Mouse (Mus musculus) retina, postnatal 1 day (tissue): Measurements from ENCODE around the gene Mtmr10.
A peak's percentile ranks its signal among the peaks of the same experiment; 100 is the strongest.

Source experiments
- DNase-seq: peaks from one replicate; pipeline ENCODE4 v3.0.0-alpha.2; 2012

The Mtmr10 gene

DNA sequence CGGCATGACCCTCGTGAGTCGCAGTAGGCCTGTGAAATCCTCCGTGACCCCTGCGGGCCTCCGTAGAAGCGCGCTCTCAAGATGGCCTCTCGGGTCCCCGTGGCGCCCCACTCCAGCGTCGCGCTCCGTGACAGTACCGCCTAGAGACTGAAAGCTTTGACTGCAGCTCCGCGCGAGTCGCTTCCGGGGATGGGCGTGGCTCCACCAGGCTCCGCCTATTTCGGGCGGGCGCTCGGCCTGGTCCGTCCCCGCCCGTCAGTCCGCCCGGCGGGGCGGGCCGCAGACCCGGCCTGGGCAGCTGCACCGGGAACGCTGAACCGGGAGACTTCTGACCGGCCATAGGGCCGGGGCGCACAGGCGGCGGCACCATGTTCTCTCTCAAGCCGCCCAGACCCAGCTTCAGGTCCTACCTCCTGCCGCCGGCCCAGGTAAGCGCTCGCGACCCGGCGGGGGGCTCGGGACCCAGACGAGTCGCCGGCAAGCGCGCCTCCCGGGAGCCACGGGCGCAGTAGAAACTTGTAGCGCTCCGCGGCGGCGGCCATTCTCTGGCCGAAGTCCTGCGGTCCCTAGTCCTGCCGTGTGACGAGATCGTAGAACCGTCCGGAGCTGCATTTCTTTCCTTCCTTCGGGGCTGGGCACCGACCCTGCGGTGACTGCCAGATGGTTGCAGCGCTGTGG lies at the start of gene Mtmr10:
Gene Mtmr10, plus strand, starts transcription at position 240 of the 678 bp plus-strand sequence.
- peak; percentile 99 for DNase-seq

DNA sequence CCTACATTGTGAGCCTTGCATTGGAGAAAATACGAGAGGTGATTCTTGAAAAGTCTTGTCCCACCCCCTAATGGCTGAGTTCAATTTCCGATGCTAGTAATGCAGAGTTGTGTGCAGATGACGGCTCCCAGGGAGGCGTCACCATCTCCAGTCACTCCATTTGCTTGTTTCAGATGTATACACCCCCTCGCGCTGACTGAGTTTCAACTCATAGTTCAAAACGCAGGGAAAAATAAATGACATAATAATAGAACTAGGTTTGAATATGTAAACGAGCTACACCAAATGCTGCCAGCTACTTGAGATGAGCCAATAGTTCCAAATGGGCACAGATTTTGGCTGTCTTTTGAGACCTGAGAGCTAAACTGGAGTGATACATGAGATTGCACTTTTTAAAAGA lies 49.7 kb upstream of the Mtmr10 start:
- DNase-seq: no peak

DNA sequence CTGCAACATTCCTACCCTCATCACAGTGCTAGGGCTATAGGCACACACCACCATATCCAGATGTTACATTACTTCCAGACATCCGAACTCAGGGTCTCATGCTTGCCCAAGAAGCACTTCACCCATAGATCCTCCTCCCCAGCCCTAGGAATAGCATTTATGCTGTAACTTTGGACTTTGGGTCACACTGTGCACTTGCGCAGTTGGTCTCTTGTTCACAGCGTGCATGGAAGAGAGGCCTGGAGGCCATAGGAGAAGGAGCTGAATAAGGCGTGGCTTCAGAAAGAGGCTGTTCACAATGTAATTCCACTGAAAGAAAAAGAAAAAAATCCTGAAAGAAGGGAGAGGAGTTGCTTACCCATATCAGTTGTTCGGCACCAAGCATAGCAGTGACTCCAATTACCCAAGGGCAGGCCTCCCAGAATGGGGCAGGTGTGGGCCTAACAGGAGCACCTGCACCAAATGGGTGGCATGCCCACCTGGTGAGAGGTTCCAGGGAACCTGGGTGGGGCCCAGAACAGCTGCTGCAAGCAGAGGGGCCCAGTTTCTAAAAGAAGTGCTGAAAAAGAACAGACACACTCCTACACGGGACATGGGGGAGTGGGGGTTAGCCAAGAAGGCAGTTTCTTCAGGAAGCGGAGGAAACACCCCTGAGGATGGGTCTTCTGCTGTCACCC lies 48.9 kb upstream of the Mtmr10 start:
- DNase-seq: no peak

DNA sequence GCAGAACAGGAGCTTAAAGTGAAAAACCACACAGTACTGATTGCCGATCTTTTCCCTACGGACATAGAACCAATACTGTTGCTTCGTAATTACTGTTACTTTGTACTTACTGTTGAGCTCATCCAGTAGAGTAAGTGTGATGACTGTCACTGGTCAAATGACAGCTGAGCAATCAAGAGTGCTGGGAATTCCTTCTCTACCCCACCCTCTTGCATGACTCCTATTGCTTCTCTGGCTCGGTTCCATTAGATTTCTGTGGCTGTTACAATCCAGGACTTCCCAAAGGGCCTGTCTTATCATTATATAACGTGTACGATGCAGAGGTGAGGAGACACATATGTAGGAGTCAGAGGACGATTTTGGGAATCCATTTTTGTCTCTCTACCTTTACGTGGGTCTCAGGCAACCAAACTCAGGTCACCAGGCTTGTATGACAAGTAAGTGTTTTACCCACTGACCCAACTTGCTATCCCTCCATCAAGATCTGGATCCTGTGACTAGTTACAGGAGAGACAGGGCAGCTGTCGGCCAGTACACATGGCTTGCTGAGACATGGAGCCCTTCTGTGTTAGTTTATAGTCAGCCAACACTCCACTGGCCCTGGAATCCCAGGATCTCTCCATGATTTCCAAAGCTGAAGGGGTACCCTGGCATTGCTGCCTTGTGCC lies 48.2 kb upstream of the Mtmr10 start:
- no peak for DNase-seq

DNA sequence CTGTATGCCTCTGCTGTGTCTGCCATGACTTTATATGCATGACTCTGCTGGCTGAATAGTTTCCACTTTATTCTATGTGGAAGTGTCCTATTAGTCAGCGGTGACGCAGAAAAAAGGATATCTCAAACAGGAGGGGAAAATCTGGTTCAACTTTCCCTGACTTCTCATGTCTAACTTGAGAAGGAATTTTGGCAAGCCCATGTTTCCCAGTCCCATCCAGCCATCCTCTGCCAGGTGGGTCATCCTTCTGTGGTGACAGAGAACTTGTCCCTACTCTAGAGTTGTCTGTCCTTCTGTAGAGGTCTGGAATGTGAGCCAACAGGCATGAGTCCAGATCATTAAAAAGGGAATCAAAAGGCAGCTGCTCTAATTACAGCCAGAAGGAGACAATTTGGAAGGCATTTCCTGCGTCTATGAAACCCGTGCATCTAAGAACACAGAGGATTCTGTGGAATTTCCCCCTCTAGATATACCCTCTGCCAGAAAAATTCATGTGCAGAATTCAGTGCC lies 47.6 kb upstream of the Mtmr10 start:
- DNase-seq: no peak

DNA sequence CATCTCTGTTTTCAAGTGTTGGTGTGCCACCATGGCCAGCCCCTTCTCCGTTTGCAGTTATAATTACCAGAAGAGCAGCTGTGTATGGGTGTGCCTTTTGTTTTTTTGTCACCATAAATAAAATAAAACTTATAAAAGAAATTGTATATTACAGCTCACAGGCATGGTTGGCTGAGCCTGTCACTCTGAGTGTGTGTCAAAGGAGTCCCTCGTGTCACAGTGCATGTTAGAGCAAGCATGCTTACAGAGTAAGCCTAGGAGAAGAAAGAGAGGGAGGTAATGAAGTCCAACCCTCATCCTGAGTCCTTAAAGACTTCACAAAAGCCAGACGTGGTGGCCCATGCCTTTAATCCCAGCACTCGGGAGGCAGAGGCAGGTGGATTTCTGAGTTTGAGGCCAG lies 45.0 kb upstream of the Mtmr10 start:
- peak; percentile 58 for DNase-seq

DNA sequence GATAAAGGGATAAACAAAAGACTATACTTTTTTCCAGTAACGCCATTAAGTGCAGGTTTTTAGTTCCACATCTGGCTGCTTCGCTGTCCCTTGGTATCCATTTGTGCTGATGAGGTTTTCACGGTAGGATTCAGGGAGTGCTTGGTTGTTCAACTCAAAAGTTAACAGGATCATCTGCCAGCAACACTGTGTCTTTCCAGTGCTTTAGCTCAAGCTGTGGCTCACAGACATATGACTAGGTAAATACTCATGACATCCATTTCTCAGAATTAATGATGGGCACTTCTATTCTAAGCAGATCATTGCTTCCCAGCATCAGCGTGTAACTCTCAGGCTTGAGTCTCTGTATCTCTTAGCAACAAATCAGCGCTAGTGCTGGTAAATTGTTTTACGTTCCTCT lies 43.1 kb upstream of the Mtmr10 start:
- no peak for DNase-seq

DNA sequence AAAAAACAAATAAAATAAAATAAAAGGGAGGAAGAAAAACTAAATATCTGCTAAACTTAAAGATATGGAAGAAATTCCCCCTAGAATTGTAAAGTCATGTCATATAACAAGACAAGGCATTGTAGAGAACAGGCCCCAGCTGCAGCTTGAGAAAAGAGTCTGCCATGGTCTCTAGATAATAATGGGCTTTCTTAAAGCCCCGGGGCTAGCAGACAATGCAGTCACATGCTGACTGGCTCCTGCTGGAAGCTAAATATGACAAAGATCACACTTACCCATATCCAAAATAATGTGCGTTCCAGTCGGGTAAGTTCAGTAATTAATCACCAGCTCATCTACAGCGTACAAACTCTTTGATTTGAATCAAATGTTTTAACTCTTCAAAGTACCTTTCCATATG lies 40.7 kb upstream of the Mtmr10 start:
- DNase-seq: no peak

DNA sequence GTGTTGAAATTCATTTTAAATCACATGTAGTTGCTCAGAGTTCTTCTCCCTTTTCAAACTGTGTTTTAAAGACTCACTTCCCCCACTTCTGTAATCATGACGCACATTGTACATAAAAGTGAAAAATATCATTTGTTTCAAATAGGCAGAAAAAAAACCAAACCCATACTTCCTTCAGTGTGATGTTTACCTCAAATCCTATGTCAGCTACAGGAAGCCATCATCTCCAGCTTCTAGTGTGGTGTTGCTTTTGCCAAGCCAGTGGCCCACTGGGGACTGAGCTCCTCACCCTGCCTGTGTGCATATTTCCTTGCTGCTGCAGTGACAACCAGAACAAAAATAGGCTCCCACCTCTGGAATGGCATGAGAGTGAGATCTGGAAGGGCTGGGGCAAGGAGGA lies 39.1 kb upstream of the Mtmr10 start:
- DNase-seq: no peak

DNA sequence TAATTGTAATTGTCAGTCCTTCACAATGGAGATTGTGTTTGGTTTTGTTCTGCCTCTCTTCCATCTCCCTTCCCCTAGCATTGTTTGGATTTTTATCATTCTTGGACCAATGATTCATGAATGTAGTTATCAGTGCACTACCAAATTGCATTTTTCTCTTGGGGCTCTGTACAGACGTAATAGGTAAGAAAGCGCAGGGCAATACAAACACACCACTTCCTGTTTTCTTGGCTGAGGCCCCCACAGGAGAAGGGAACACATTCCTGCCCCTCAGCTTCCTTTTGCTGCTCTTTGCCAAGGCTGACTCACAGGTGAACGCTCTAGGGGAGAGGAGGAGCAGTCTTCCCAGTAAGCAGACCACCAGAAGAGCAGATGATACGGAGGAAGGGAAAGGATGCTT lies 37.7 kb upstream of the Mtmr10 start:
- DNase-seq: no peak

DNA sequence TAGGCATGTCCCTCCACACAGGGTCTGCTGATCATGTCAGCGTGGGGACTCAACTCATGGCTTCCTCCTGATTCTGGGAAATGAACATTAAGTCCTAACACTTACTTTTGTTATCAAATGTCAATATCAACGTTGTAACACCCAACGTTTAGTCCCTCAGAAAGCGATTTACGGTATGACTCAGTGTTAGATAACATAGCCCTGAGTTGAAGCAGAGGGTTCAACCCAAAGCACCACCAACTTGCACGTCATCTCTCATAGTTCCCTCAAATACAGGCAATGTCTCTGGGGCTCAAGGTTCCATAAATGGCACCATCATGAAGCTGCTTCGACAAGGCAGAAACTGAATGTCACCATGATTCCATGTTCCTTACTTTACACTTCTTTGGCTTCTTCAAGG lies 37.0 kb upstream of the Mtmr10 start:
- no peak for DNase-seq

DNA sequence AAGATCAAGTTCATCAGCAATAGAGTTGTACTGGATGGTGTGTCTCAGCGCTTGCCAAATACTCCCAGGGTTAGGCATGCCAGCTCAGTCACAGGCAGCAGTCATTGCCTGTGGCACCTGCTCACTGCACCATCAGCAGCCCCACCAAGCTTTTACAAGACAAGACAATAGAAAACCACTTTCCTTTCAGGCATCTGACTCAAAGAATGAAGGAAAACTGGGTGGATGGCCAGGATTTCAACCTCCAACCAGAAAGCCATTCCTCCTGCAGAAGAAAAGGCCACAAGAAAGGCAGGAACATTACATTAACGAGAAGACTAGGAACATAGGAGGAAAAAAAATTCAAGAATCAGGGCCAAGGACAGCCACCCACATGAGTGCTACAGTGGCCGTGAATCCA lies 33.7 kb upstream of the Mtmr10 start:
- no peak for DNase-seq

DNA sequence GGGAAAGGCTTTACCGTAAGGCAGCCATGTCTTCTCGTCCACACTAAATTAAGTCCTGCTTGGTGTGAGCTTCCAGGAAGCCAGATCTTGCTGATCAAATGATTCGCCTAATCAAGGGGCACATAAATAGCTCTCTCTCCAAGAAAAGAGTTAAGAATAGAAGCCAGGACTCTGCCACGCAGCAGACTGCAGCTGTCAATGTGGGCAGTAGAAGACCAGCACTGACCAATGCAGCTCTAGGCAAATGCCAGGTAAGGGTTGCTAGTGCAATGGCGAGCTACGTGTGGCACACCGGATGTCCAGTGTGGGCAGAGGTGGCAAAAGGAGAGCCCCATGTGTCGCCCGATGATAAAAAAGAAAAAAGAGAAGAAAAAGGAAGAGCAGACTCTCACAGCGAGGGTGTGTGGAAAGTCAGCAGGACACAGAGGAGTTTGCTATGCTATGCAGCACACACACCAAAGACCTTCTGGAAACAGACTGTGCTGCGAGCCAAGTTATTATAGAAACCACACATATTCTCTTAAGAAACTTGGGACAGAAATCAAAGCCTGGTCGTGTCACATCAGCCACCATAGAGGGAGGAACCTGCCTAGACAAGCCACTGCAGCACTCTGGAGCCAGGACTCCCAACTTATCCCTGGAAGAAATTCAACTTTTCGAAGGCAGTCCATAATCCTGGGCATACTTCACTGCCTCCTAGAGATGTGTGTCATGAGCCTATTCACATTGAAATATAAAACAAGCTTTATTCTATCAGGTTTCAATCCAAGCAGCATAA lies 21.8 kb upstream of the Mtmr10 start:
- DNase-seq: no peak

DNA sequence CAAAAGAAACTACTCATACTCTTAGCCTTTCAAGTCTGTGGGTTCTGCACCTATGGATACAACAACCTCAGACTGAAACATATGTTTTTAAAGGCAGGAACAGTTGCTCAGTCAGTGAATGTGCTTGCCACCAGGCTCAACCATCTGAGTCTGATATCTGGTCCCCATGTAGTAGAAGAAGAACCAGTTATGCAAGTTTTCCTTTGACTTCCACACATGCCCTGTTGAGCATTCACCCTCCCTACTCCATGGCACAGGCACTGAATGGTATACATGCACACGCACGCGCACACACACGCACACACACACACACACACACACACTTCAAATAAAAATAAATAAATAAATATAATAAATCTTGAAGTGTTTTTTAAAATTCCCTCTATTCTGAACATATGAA lies 20.9 kb upstream of the Mtmr10 start:
- DNase-seq: no peak

DNA sequence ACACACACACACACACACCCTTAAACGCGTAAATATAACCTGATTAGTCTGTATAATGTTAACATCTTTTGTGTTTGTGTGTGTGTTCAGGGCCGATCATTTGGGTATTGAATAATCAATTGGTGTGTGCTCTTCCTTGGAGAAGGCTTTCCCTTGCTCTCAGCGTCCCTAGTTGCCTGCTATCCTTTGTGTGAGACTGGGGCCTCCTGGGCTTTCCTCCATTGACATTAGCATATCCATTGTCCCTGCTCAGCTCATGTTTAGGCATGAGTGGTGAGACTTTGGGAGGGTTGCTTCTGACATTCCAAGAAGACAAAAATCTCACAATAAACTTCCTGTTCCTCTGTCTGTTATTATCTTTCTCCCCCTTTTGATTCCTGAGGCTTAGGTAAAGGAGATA lies 15.5 kb upstream of the Mtmr10 start:
- peak; percentile 55 for DNase-seq

DNA sequence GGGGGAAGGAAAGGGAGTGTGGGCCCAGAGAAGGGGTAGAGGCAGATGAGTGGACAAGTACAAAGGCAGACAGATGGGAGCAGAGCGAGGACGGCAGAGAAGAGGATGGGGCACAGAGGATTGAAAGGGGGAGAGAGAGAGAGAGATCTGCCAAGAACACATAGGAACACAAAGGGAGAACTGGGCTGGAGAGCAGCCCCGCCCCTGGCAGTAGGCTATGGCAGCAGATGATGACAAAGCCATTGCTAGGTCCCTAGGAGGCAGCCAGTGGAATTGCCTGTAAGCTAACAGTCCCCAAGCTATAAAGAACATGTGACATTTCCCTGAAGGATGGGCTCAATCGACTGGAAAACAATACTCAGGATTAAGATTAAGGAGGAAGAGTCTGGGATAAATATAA lies 11.9 kb upstream of the Mtmr10 start:
- peak; percentile 18 for DNase-seq

DNA sequence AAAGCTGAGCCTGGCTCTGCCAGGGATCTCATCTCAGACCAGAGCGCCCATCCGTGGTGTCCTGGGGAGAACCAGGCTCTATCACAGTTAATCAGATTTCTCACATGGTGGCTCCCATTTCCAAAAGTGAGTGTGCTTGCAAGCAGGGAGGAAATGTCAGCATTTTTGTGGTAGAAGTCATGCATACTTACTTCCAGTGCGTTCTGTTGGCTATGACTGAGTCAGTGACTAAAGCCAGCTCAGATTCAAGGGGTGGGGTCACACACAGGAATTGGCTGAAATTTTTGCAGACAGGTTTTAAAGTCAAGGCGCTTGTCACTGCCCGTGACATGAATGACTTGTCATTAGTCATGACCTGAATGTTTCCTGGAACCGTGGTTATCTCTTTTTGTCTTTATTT lies 10.5 kb upstream of the Mtmr10 start:
- DNase-seq: no peak

DNA sequence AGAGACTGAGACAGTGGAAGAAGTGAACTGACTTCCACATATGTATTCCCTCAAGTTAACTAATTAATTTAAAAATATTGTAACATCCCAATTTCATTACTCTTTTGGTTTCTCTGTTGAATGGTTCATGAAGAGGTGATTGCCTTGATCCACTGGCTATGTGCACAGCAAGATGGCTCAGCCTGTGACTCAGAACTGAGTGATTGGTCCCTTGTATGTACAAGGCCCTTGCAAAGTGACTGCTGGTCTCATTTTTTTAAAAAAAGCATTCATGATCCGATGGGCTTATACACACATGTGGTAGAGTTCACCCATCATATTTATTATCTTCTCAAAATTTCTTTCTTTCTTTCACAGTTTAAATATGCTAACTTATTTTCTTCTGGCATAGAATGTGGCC lies 8.9 kb upstream of the Mtmr10 start:
- no peak for DNase-seq

DNA sequence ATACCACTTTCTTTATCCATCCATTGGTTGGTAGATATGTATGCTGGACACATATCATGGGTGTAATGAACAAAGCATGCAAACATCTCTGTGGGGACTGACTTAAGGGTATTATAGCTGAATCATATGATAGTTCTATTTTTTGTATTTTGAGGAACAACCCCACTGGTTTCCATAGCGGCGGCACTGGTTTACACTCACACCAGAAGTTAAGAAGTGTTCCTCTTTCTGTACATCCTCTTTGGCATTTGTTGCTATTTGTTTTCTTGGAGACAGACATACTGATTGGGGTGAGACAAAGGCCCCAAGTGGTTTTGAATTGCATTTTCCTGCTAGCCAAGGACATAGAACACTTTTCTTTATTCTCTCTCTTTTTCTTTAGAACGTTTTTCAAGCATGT lies 7.9 kb upstream of the Mtmr10 start:
- no peak for DNase-seq

DNA sequence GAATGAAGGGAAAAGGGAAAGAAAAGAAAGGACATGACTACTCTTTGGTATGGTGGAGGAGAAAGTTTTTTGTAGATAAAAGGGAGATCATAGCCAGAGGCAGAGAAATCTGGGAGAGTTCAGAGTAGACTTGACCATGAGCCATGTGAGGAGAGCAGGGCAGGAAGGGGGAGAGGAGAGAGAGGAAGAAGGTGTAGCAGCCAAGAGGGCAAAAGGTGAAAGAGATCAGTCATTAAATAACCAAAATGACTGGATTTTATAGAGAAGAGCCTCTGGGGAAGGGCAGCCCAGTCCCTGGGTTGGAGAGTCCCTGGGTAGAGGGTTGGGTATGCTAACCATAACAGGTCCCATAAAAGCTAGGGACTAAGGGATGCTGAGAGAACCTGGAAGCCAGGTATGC lies 887 bp upstream of the Mtmr10 start:
- DNase-seq: no peak

DNA sequence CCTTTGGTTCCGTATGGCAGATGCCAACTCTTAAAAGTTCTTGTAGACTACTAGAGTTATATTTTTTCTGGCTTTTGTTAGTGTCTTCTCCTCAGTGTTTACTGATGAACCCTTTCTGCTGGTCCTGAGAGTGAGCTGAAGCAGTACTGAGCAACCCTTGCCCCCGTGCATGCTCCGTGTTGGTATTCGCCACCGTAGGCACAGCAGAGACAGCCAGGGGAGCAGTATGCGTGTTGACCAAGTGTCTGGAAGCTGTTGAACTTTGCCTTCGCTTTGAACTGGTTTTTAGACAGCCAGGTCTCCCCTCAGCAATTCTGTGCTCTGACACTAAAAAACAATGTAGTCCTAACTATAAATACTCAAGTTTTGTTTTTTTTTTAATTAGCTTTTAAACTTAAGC lies 2.0 kb downstream of the Mtmr10 start:
- DNase-seq: no peak

DNA sequence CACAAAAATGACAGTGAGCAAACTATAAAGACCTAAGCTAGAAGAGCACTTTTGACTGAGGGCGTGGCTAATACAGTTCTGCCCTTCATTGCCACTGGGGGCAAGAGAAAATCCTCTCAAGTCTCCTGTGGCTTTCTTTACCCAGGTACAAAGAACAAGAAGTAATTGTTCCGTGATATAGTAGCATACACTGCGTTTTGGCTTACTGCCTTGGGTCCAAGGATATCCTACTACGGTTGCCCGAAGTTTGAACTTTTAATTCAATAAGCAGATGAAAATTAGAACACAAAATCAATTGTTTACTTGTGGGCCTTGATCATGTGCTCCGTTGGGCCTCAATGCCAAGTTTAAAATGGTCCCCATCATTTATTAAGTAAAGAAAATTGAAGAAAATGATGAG lies 3.0 kb downstream of the Mtmr10 start:
- no peak for DNase-seq

DNA sequence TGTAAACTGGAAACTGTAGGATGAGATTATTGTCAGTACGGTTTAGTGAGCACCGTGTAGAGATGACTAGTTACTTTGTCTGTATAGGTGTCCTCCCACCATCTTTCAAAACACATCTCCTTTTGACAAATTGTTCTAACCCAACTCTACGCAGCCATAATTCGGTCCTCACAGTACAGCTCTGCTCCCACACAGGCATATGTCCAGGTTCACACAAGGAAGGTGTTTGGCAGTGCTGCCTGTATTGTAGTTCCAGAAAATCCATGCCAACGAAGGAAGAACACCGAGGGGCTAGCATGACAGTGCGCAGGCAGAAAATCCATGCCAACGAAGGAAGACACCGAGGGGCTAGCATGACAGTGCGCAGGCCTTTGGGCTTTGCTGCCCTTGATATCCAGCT lies 4.3 kb downstream of the Mtmr10 start:
- DNase-seq: no peak
